Comparison of ENCODE assay signal across 8 mouse cellular contexts in the genomic region with DNA sequence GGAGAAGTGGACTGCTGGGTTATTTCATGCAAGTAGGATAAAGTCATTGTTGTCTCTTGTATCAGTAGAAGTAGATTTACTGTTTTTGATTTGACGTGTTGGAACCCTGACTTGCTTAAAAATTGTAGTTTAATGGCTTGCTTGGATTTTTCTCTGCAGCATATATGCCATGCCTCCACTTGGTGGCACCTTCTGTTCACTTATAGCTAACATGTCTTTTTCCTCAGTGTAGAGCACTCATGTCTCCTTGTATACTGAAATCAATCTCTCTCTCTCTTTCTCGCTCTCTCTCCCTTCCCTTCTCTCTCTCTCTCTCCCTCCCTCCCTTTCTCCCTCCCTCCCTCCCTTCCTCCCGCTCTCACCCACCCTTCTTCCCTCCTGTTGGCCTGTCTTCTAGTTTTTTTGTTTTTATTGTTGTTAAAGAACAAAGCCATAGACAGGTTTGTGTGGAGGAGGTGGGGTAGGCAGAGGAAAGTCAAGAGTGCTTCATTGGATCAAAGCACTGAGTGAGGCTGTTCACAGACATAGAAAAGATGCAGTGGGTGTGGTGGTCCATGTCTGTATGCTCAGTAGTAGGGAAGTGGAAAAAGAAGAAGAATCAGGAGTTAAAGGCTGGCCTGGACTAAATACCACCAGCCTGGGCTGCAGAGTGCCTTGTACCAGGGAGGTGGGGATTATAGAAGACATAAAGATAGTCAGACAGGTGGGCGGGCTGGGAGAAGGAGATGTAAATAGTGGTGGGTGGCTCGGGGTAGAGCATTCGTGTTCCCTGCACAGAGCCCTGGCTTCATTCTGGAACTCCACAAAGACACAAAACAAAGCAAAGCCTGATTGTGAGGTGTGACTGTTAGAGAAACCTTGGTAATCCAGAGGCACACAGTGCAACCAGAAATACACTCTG. TPM values are rescaled to one million over a fixed set of nuclear protein-coding genes. Genes with fewer than 3 reads are reported as not detected.
DNase-seq lines count a peak whose midpoint lies in the region; ATAC-seq and TF ChIP-seq lines count a peak whose summit lies in the region.
"Had no signal": no experiment of that assay in that cellular context is flagged by ENCODE, and none has a peak within 500 bp of the region (broad histone marks: within the 10 kb centered on the region; RNA-seq: fewer than 3 reads in every experiment).

No protein-coding gene starts in this region.

- DNase-seq in layer of hippocampus, adult 9-10 months (ENCODE audit: low spot score) = peak; percentile 40
- no peak for DNase-seq in layer of hippocampus, postnatal 25 days (ENCODE audit: extremely low spot score in 1 of 2, low spot score in 1 of 2)
- DNase-seq in CH12.LX (ENCODE audit: extremely low read depth) = peak; percentile 25
- peak; percentile 54 for DNase-seq in brain, embryonic 18.5 days (ENCODE audit: low read depth, low spot score)
- DNase-seq in spleen, postnatal 36 days (ENCODE audit: low spot score in 2 of 2) = no peak
- no peak for DNase-seq in kidney, postnatal 25 days

- dilution Hi-C loops in CH12.LX (cut with MboI; ENCODE audit: extremely low pct_ligation_motif_present, extremely low pct_unique_long_range_greater_than_20kb, low sequenced_read_pairs) = no loop called here

- H3K4me1 ChIP-seq in CH12.LX (ENCODE audit: control insufficient read depth in 1 of 2, insufficient read depth in 2 of 2) = peaks cover 0 to 41% of the 10 kb centered on the region in 2 experiments; a peak in 2 of 4 replicates
- no peaks in the 10 kb centered on the region for H3K4me1 ChIP-seq in midbrain, embryonic 12.5 days
- H3K4me1 ChIP-seq: embryonic facial prominence, embryonic 13.5 days had no signal

- no peak overlapping the region for H3K4me3 ChIP-seq in CH12.LX (replicated peaks in 1 of 3; ENCODE audit: low read depth in 2 of 3, low read length in 2 of 3, poor library complexity in 1 of 3)
- no peak overlapping the region for H3K4me3 ChIP-seq in midbrain, embryonic 12.5 days
- H3K4me3 ChIP-seq: embryonic facial prominence, embryonic 13.5 days had no signal

- H3K36me3 ChIP-seq in CH12.LX (replicated peaks in 1 of 2; ENCODE audit: control insufficient read depth in 1 of 2, insufficient read depth in 1 of 2, low read length in 1 of 2) = peaks cover 40 to 80% of the 10 kb centered on the region in 2 experiments
- H3K36me3 ChIP-seq in midbrain, embryonic 12.5 days = peaks cover 47% of the 10 kb centered on the region

- H3K27ac ChIP-seq in CH12.LX (ENCODE audit: insufficient read depth, low read depth) = no peak overlapping the region
- no peak overlapping the region for H3K27ac ChIP-seq in midbrain, embryonic 12.5 days (replicated peaks)
- H3K27ac ChIP-seq: embryonic facial prominence, embryonic 13.5 days had no signal

- peak; percentile 75 for TF ChIP-seq RAD21 in CH12.LX (IDR thresholded peaks at IDR 0.05; ENCODE audit: low read depth, low read length)

- 79% methylated on average over 6 of the region's 6 CpGs for WGBS in midbrain, embryonic 12.5 days

- peak in 1 of 2 experiments; percentile 63; a peak in 2 of 4 replicates for TF ChIP-seq CTCF in CH12.LX (conservative IDR thresholded peaks at IDR 0.05 in 1 of 2, IDR thresholded peaks at IDR 0.05 in 1 of 2; ENCODE audit: low read depth in 2 of 2, low read length in 2 of 2)

- H3K9me3 ChIP-seq in CH12.LX (replicated peaks; ENCODE audit: low read length) = no peaks in the 10 kb centered on the region
- no peaks in the 10 kb centered on the region for H3K9me3 ChIP-seq in midbrain, embryonic 12.5 days
- H3K9me3 ChIP-seq: embryonic facial prominence, embryonic 13.5 days had no signal

- ATAC-seq in midbrain, embryonic 12.5 days (ENCODE audit: low FRiP score, low read depth) = peak; percentile 63; the same call in 1 of the 2 replicates

- no peak overlapping the region for H3K9ac ChIP-seq in CH12.LX (ENCODE audit: insufficient read depth, low read depth)
- no peak overlapping the region for H3K9ac ChIP-seq in midbrain, embryonic 12.5 days (replicated peaks)
- H3K9ac ChIP-seq: embryonic facial prominence, embryonic 13.5 days had no signal

- no peaks in the 10 kb centered on the region for H3K27me3 ChIP-seq in CH12.LX (replicated peaks)
- H3K27me3 ChIP-seq in midbrain, embryonic 12.5 days = no peaks in the 10 kb centered on the region
- H3K27me3 ChIP-seq: embryonic facial prominence, embryonic 13.5 days had no signal

- no peak overlapping the region for H3K4me2 ChIP-seq in CH12.LX (ENCODE audit: insufficient read depth, low read depth, poor library complexity, severe bottlenecking)
- no peak overlapping the region for H3K4me2 ChIP-seq in midbrain, embryonic 12.5 days (replicated peaks)
- H3K4me2 ChIP-seq: embryonic facial prominence, embryonic 13.5 days had no signal

- H3K79me2 ChIP-seq in CH12.LX (replicated peaks; ENCODE audit: control insufficient read depth, extremely low read depth, insufficient read depth, poor library complexity, severe bottlenecking) = no peaks in the 10 kb centered on the region

- TF ChIP-seq POLR2A in CH12.LX (IDR thresholded peaks at IDR 0.05; ENCODE audit: low read depth, low read length) = no peak

- in situ Hi-C loops in CH12.LX (cut with MboI; ENCODE audit: low pct_ligation_motif_present, low pct_unique_long_range_greater_than_20kb, low sequenced_read_pairs) = loop anchor here (25.0 kb wide), 1 partner anchor 751 kb away; no protein-coding TSS in a partner anchor

- no peak for TF ChIP-seq EP300 in CH12.LX (IDR thresholded peaks at IDR 0.05; ENCODE audit: low read length)

TF ChIP-seq in CH12.LX, 34 proteins besides CTCF, POLR2A, EP300 and RAD21:
- TF ChIP-seq GABPA (IDR thresholded peaks at IDR 0.05; ENCODE audit: insufficient replicate concordance, low read depth, low read length) (no peak), SMC3 (IDR thresholded peaks at IDR 0.05; ENCODE audit: low read depth, low read length) (peak; percentile 61), ZC3H11A (IDR thresholded peaks at IDR 0.05; ENCODE audit: low read depth, low read length) (peak; percentile 8; the same call in 1 of the 2 replicates)

RNA-seq across cellular contexts. Expression of gene Ndufa12, which starts 12.4 kb away (rescaled TPM):
- total RNA-seq in layer of hippocampus, postnatal 25 days (2021) = 100 to 1,000 TPM; 248 to 264 TPM
- 340 and 390 TPM in 2 replicates for total RNA-seq in CH12.LX (2012; rRNA removed)
- total RNA-seq in CH12.LX (2014; rRNA removed) = 344 and 367 TPM in 2 replicates
- 215 and 231 TPM in 2 replicates for polyA plus RNA-seq in CH12.LX (2012; ENCODE audit: insufficient read length, low read depth)
- 429 and 433 TPM in 2 replicates for polyA plus RNA-seq in midbrain, embryonic 12.5 days (2016; fragmentation: Nextera tagmentation; extraction: Ambion mirVana)

Comparison
In these comparisons a context has a peak if more than half of its experiments do, and no peak if none do; other contexts are left out.
1. DNase-seq: peak in layer of hippocampus, adult 9-10 months (single experiment), CH12.LX (single experiment) and brain, embryonic 18.5 days (single experiment); none in layer of hippocampus, postnatal 25 days (0 of 2), spleen, postnatal 36 days (0 of 2) and kidney, postnatal 25 days (0 of 2).